Mouse (Mus musculus): Measurements from ENCODE around the gene Mcam. TPM values are rescaled to one million over a fixed set of nuclear protein-coding genes. Genes with fewer than 3 reads are reported as not detected.

The Mcam gene
- total and polyA plus RNA-seq, 3 experiments, result 0.15 to 0.88 TPM; not detected in 1

GRCm38 (mm10) chr9:44085276-44085675, 49.0 kb upstream of the Mcam start:
- Histone ChIP-seq H3K27ac (ENCODE audit: control insufficient read depth, low read depth, low read length) (no peak overlapping the region), H3K4me1 (ENCODE audit: control insufficient read depth in 1 of 2, insufficient read depth in 2 of 2, low read length in 2 of 2) (peaks cover 0 to 25% of the 10 kb centered on the region in 2 experiments; a peak in 3 of 4 replicates), H3K27me3 (ENCODE audit: control insufficient read depth in 1 of 2, insufficient read depth in 2 of 2, low read length in 2 of 2) (no peaks in the 10 kb centered on the region), H3K4me3 (ENCODE audit: control insufficient read depth in 1 of 2, insufficient read depth in 1 of 2, low read depth in 2 of 2, low read length in 2 of 2) (peak overlapping the region; percentile 61 to 87), H3K36me3 (ENCODE audit: control insufficient read depth in 1 of 2, insufficient read depth in 2 of 2, low read length in 2 of 2) (peaks cover 0 to 7% of the 10 kb centered on the region in 2 experiments; a peak in 2 of 4 replicates), H3K9ac (ENCODE audit: control insufficient read depth, low read depth, low read length, poor library complexity, severe bottlenecking) (peak overlapping the region; percentile 82), H3K9me3 (replicated peaks; ENCODE audit: insufficient read depth, low read length) (no peaks in the 10 kb centered on the region), H3K79me2 (ENCODE audit: control insufficient read depth, insufficient read depth, low read length, poor library complexity) (no peaks in the 10 kb centered on the region; the same call in 1 of the 2 replicates)
- TF ChIP-seq KAT2A (conservative IDR thresholded peaks at IDR 0.05; ENCODE audit: low read depth, low read length) (no peak), JUND (IDR thresholded peaks at IDR 0.05; ENCODE audit: low read depth, low read length) (no peak), UBTF (IDR thresholded peaks at IDR 0.05; ENCODE audit: borderline replicate concordance, insufficient read depth, low read depth, low read length) (no peak), MAFK (IDR thresholded peaks at IDR 0.05; ENCODE audit: borderline replicate concordance, low read depth, low read length) (no peak), CHD1 (IDR thresholded peaks at IDR 0.05; ENCODE audit: low read depth, low read length) (no peak), ELF1 (IDR thresholded peaks at IDR 0.05; ENCODE audit: low read depth, low read length) (no peak), GABPA (IDR thresholded peaks at IDR 0.05; ENCODE audit: low read depth, low read length) (no peak), TAL1 (IDR thresholded peaks at IDR 0.05; ENCODE audit: low read length) (no peak), CHD2 (IDR thresholded peaks at IDR 0.05; ENCODE audit: low read length) (no peak), TCF12 (IDR thresholded peaks at IDR 0.05; ENCODE audit: low read depth, low read length) (no peak), ZNF384 (IDR thresholded peaks at IDR 0.05; ENCODE audit: low read depth, low read length) (no peak), CTCF (IDR thresholded peaks at IDR 0.05 in 2 of 3, conservative IDR thresholded peaks at IDR 0.05 in 1 of 3; ENCODE audit: control insufficient read depth in 1 of 3, insufficient read depth in 1 of 3, low read depth in 2 of 3, low read length in 3 of 3, poor library complexity in 1 of 3, severe bottlenecking in 1 of 3) (no peak), POLR2A (IDR thresholded peaks at IDR 0.05; ENCODE audit: control insufficient read depth in 1 of 2, insufficient read depth in 1 of 2, low read depth in 1 of 2, low read length in 2 of 2, poor library complexity in 1 of 2) (no peak), MXI1 (IDR thresholded peaks at IDR 0.05; ENCODE audit: low read depth, low read length) (no peak)
- DNase-seq (ENCODE audit: low read depth, low spot score), result no peak

- Histone ChIP-seq H3K79me2 (ENCODE audit: control insufficient read depth, insufficient read depth, low read length, poor library complexity) (no peaks in the 10 kb centered on the region; the same call in 1 of the 2 replicates), H3K36me3 (ENCODE audit: control insufficient read depth in 1 of 2, insufficient read depth in 2 of 2, low read length in 2 of 2) (peaks cover 0 to 7% of the 10 kb centered on the region in 2 experiments; a peak in 2 of 4 replicates), H3K27me3 (ENCODE audit: control insufficient read depth in 1 of 2, insufficient read depth in 2 of 2, low read length in 2 of 2) (no peaks in the 10 kb centered on the region), H3K9me3 (replicated peaks; ENCODE audit: insufficient read depth, low read length) (no peaks in the 10 kb centered on the region), H3K4me3 (ENCODE audit: control insufficient read depth in 1 of 2, insufficient read depth in 1 of 2, low read depth in 2 of 2, low read length in 2 of 2) (no peak overlapping the region), H3K4me1 (ENCODE audit: control insufficient read depth in 1 of 2, insufficient read depth in 2 of 2, low read length in 2 of 2) (peaks cover 0 to 25% of the 10 kb centered on the region in 2 experiments; a peak in 3 of 4 replicates), H3K9ac (ENCODE audit: control insufficient read depth, low read depth, low read length, poor library complexity, severe bottlenecking) (no peak overlapping the region), H3K27ac (ENCODE audit: control insufficient read depth, low read depth, low read length) (no peak overlapping the region)
- TF ChIP-seq ETS1 (IDR thresholded peaks at IDR 0.05; ENCODE audit: low read depth, low read length) (no peak), TBP (IDR thresholded peaks at IDR 0.05; ENCODE audit: low read depth, low read length) (no peak), POLR2A (IDR thresholded peaks at IDR 0.05; ENCODE audit: control insufficient read depth in 1 of 2, insufficient read depth in 1 of 2, low read depth in 1 of 2, low read length in 2 of 2, poor library complexity in 1 of 2) (no peak), CHD1 (IDR thresholded peaks at IDR 0.05; ENCODE audit: low read depth, low read length) (no peak), MEF2A (IDR thresholded peaks at IDR 0.05; ENCODE audit: extremely low read depth, insufficient replicate concordance, low read depth, low read length, poor library complexity, severe bottlenecking) (no peak), BHLHE40 (IDR thresholded peaks at IDR 0.05; ENCODE audit: borderline replicate concordance, low read depth, low read length) (no peak)
- no peak for DNase-seq (ENCODE audit: low read depth, low spot score)
These were observed 48.3 kb upstream of the Mcam start for GRCm38 (mm10) chr9:44085741-44086665.
